Mouse (Mus musculus): ENCODE results near the gene Tceal3.
A peak's percentile ranks its signal among the peaks of the same experiment; 100 is the strongest.
"Not testable (repeated sequence)": the region's sequence is repeated elsewhere in the genome, so short reads cannot be mapped to it uniquely, and the experiment has no call there.

The Tceal3 gene

GRCm38 (mm10) chrX:136707446-136708167 lies 117.0 kb downstream of the Tceal3 start, which contains the start of gene Tceal1:
Tceal1 (plus strand) TSS chrX:136707982.
- peak; percentile 65 for DNase-seq

- peak; percentile 53 for DNase-seq
Measured at GRCm38 (mm10) chrX:136708168-136708681, 117.6 kb downstream of the Tceal3 start.

- DNase-seq, result no peak
Measured at GRCm38 (mm10) chrX:136708782-136709181, 118.1 kb downstream of the Tceal3 start.

GRCm38 (mm10) chrX:136714742-136715474 lies 124.3 kb downstream of the Tceal3 start:
- not testable (repeated sequence) for DNase-seq

All from right cerebral cortex, postnatal 25 days (tissue).